Mouse (Mus musculus) thymus, adult 2 months (tissue): Measurements from ENCODE around the gene Nxph4. TPM values are rescaled to one million over a fixed set of nuclear protein-coding genes. Genes with fewer than 3 reads are reported as not detected.

Source experiments
- DNase-seq: peaks from one replicate; pipeline ENCODE4 v3.0.0; 2021
- H3K27ac ChIP-seq: fragments of 200-500 bp; 2 replicates; pipeline ENCODE4 v1.5.1; 2012; ENCODE audit warnings: low read length, control low read depth; ENCODE audit not compliant: control insufficient read depth, insufficient read depth
- H3K27me3 ChIP-seq: fragments of 200-500 bp; 2 replicates; pipeline ENCODE4 v1.6.1; 2012; ENCODE audit warnings: mild to moderate bottlenecking, low read length, moderate library complexity, mixed read lengths; ENCODE audit not compliant: control insufficient read depth, insufficient read depth
- H3K36me3 ChIP-seq: fragments of 200-500 bp; 2 replicates; pipeline ENCODE4 v1.6.1; 2012; ENCODE audit warnings: mild to moderate bottlenecking, low read length, moderate library complexity; ENCODE audit not compliant: control insufficient read depth, insufficient read depth
- H3K4me1 ChIP-seq: fragments of 200-500 bp; replicated peaks from 2 replicates; pipeline ENCODE4 v1.6.1; 2012; ENCODE audit warnings: low read length; ENCODE audit not compliant: control insufficient read depth, insufficient read depth
- H3K4me3 ChIP-seq: fragments of 200-500 bp; 2 replicates; pipeline ENCODE4 v1.5.1; 2012; ENCODE audit warnings: mild to moderate bottlenecking, low read length, control low read depth, moderate library complexity; ENCODE audit not compliant: control insufficient read depth, insufficient read depth
- CTCF ChIP-seq: fragments of 200-500 bp; IDR thresholded peaks from 2 replicates; pipeline ENCODE4 v1.5.1; 2012; ENCODE audit warnings: mild to moderate bottlenecking, control low read depth, low read length, moderate library complexity, borderline replicate concordance; ENCODE audit not compliant: control insufficient read depth, poor library complexity, insufficient read depth; ENCODE audit errors: extremely low read depth
- POLR2A ChIP-seq: fragments of 200-500 bp; IDR thresholded peaks from 2 replicates; pipeline ENCODE4 v1.6.1; 2012; ENCODE audit warnings: mild to moderate bottlenecking, low read length, control low read depth, moderate library complexity; ENCODE audit not compliant: control insufficient read depth, poor library complexity, insufficient read depth; ENCODE audit errors: extremely low read depth
- WGBS: fragments of 180-500 bp; shearing (Covaris S2); methylation state at CpG from one replicate; pipeline ENCODE4 v1.1.7; 2018; 5-methylcytosine and 5-hydroxymethylcytosine counted together
- polyA plus RNA-seq: library from polyadenylated mRNA; depleted of rRNA; stranded (reverse); fragments of >200 nt; gene quantifications from 2 replicates; pipeline ENCODE4 v1.2.3, GENCODE M21; 2012

Gene Nxph4
- polyA plus RNA-seq, 1 experiment, result 0.20 TPM

- Histone ChIP-seq H3K4me3 (no peak overlapping the region), H3K27ac (no peak overlapping the region)
- DNase-seq, result no peak
These were observed 17.6 kb downstream of the Nxph4 start for GRCm38 (mm10) chr10:127516576-127517260.

GRCm38 (mm10) chr10:127515983-127516459 lies 18.3 kb downstream of the Nxph4 start:
- H3K36me3 ChIP-seq, result no peaks in the 10 kb centered on the region
- TF ChIP-seq POLR2A (no peak), CTCF (no peak)
- H3K4me3 ChIP-seq, result no peak overlapping the region
- H3K4me1 ChIP-seq, result peaks cover 27% of the 10 kb centered on the region
- peaks cover 5% of the 10 kb centered on the region; the same call in 1 of the 2 replicates for H3K27me3 ChIP-seq
- H3K27ac ChIP-seq, result no peak overlapping the region
- WGBS, result 69% methylated on average over 8 of the region's 8 CpGs
- no peak for DNase-seq

More at GRCm38 (mm10) chr10:127516576-127517260, 17.6 kb downstream of the Nxph4 start:
- TF ChIP-seq POLR2A, result no peak
- no peak for TF ChIP-seq CTCF
- Histone ChIP-seq H3K4me1 (peaks cover 26% of the 10 kb centered on the region), H3K27me3 (peaks cover 5% of the 10 kb centered on the region; the same call in 1 of the 2 replicates), H3K36me3 (no peaks in the 10 kb centered on the region)
- 81% methylated on average over 30 of the region's 30 CpGs for WGBS

- no peak for TF ChIP-seq CTCF
- Histone ChIP-seq H3K4me1 (peaks cover 31% of the 10 kb centered on the region), H3K27ac (no peak overlapping the region), H3K27me3 (peaks cover 5% of the 10 kb centered on the region; the same call in 1 of the 2 replicates), H3K4me3 (no peak overlapping the region), H3K36me3 (no peaks in the 10 kb centered on the region)
- DNase-seq, result no peak
- 55% methylated on average over 9 of the region's 9 CpGs for WGBS
These were observed 18.9 kb downstream of the Nxph4 start for GRCm38 (mm10) chr10:127515271-127515982.

- 43% methylated on average over 6 of the region's 6 CpGs for WGBS
- Histone ChIP-seq H3K4me3 (no peak within 1 kb of the TSS), H3K27me3 (peaks cover 5% of the 10 kb centered on the region; the same call in 1 of the 2 replicates), H3K36me3 (no peaks in the 10 kb centered on the region), H3K27ac (no peak within 1 kb of the TSS), H3K4me1 (peaks cover 31% of the 10 kb centered on the region)
- TF ChIP-seq POLR2A (no peak), CTCF (no peak)
- no peak for DNase-seq
These were observed 19.6 kb downstream of the Nxph4 start, which contains the start of gene Ndufa4l2 for GRCm38 (mm10) chr10:127514764-127515163. Ndufa4l2 (plus strand) TSS chr10:127514967.

GRCm38 (mm10) chr10:127514111-127514698 lies 20.2 kb downstream of the Nxph4 start:
- Histone ChIP-seq H3K36me3 (no peaks in the 10 kb centered on the region), H3K4me3 (no peak overlapping the region), H3K4me1 (peaks cover 36% of the 10 kb centered on the region), H3K27ac (no peak overlapping the region), H3K27me3 (peaks cover 5% of the 10 kb centered on the region; the same call in 1 of the 2 replicates)
- no peak for TF ChIP-seq CTCF
- TF ChIP-seq POLR2A, result no peak
- no peak for DNase-seq
- WGBS, result 9% methylated on average over 13 of the region's 13 CpGs

GRCm38 (mm10) chr10:127513501-127514091 lies 20.8 kb downstream of the Nxph4 start:
- Histone ChIP-seq H3K36me3 (no peaks in the 10 kb centered on the region), H3K27me3 (peaks cover 5% of the 10 kb centered on the region; the same call in 1 of the 2 replicates), H3K27ac (no peak overlapping the region), H3K4me1 (peaks cover 38% of the 10 kb centered on the region), H3K4me3 (no peak overlapping the region)
- 3% methylated on average over 16 of the region's 16 CpGs for WGBS
- no peak for DNase-seq
- TF ChIP-seq POLR2A (no peak), CTCF (no peak)
